Comparison of ENCODE assay signal across 8 mouse cellular contexts in genomic region chr17:70989991-70990390, GRCm38 (mm10). TPM values are rescaled to one million over a fixed set of nuclear protein-coding genes. Genes with fewer than 3 reads are reported as not detected.
DNase-seq lines count a peak whose midpoint lies in the region; ATAC-seq and TF ChIP-seq lines count a peak whose summit lies in the region.

No protein-coding gene starts in this region.

- WGBS in forebrain, embryonic 10.5 days: 1% methylated on average over 24 of the region's 24 CpGs
- 1% methylated on average over 24 of the region's 24 CpGs for WGBS in limb, embryonic 11.5 days
- under 1% methylated on average over 24 of the region's 24 CpGs for WGBS in midbrain, embryonic 13.5 days

- peaks cover 76% of the 10 kb centered on the region for H3K36me3 ChIP-seq in G1E (replicated peaks)
- peaks cover 71% of the 10 kb centered on the region for H3K36me3 ChIP-seq in forebrain, embryonic 10.5 days (replicated peaks)
- H3K36me3 ChIP-seq in limb, embryonic 11.5 days (ENCODE audit: control insufficient read depth, insufficient read depth, low read length): peaks cover 3% of the 10 kb centered on the region
- H3K36me3 ChIP-seq in midbrain, embryonic 13.5 days: peaks cover 26% of the 10 kb centered on the region

- H3K4me2 ChIP-seq in limb, embryonic 11.5 days (ENCODE audit: low read depth, severe bottlenecking): peak overlapping the region; percentile 88
- H3K4me2 ChIP-seq in midbrain, embryonic 13.5 days (replicated peaks): peak overlapping the region; percentile 78

- H3K27ac ChIP-seq in forebrain, embryonic 10.5 days: peak overlapping the region; percentile 98
- peak overlapping the region; percentile 94 for H3K27ac ChIP-seq in limb, embryonic 11.5 days (replicated peaks; ENCODE audit: low read depth, low read length)
- H3K27ac ChIP-seq in midbrain, embryonic 13.5 days: peak overlapping the region; percentile 96

- H3K9ac ChIP-seq in limb, embryonic 11.5 days (ENCODE audit: low read length): peak overlapping the region; percentile 88
- peak overlapping the region; percentile 98 for H3K9ac ChIP-seq in midbrain, embryonic 13.5 days (replicated peaks)

- peak; percentile 35; the same call in 1 of the 2 replicates for ATAC-seq in G1E (ENCODE audit: extremely low read depth, insufficient number of reproducible peaks, low FRiP score, poor library complexity, severe bottlenecking)
- ATAC-seq in limb, embryonic 11.5 days (ENCODE audit: insufficient number of reproducible peaks, low FRiP score, low TSS enrichment, low read depth): peak; percentile 50
- ATAC-seq in midbrain, embryonic 13.5 days: peak; percentile 84

- H3K4me3 ChIP-seq in G1E (ENCODE audit: low read depth, low read length): peak overlapping the region; percentile 97
- H3K4me3 ChIP-seq in forebrain, embryonic 10.5 days: peak overlapping the region; percentile 96
- peak overlapping the region; percentile 96 for H3K4me3 ChIP-seq in limb, embryonic 11.5 days (ENCODE audit: low read depth, low read length)
- peak overlapping the region; percentile 97 for H3K4me3 ChIP-seq in midbrain, embryonic 13.5 days (replicated peaks)

- peak; percentile 41 for DNase-seq in kidney, adult 11 months
- DNase-seq in kidney, postnatal 14 days: no peak
- DNase-seq in G1E (ENCODE audit: low spot score): peak; percentile 44
- DNase-seq in forebrain, embryonic 10.5 days (ENCODE audit: extremely low spot score, low spot score): no peak
- no peak for DNase-seq in limb, embryonic 11.5 days (ENCODE audit: low spot score)
- DNase-seq in retina, embryonic 14.5 days (ENCODE audit: low spot score): no peak
- DNase-seq in cerebellum, postnatal 14 days: no peak

- H3K27me3 ChIP-seq in G1E (ENCODE audit: insufficient read depth, low read length): no peaks in the 10 kb centered on the region
- H3K27me3 ChIP-seq in forebrain, embryonic 10.5 days (ENCODE audit: poor library complexity, severe bottlenecking): no peaks in the 10 kb centered on the region
- no peaks in the 10 kb centered on the region for H3K27me3 ChIP-seq in limb, embryonic 11.5 days (ENCODE audit: control insufficient read depth, insufficient read depth, low read length)
- H3K27me3 ChIP-seq in midbrain, embryonic 13.5 days: no peaks in the 10 kb centered on the region

- TF ChIP-seq CTCF in G1E (IDR thresholded peaks at IDR 0.05; ENCODE audit: low read depth, low read length): no peak

- no peaks in the 10 kb centered on the region for H3K9me3 ChIP-seq in G1E (replicated peaks)
- no peaks in the 10 kb centered on the region for H3K9me3 ChIP-seq in forebrain, embryonic 10.5 days
- no peaks in the 10 kb centered on the region for H3K9me3 ChIP-seq in limb, embryonic 11.5 days (ENCODE audit: control insufficient read depth, low read length)
- H3K9me3 ChIP-seq in midbrain, embryonic 13.5 days: no peaks in the 10 kb centered on the region

- peaks cover 39% of the 10 kb centered on the region for H3K4me1 ChIP-seq in G1E (ENCODE audit: insufficient read depth, low read depth, low read length)
- H3K4me1 ChIP-seq in forebrain, embryonic 10.5 days: peaks cover 59% of the 10 kb centered on the region
- peaks cover 6% of the 10 kb centered on the region; the same call in 1 of the 2 replicates for H3K4me1 ChIP-seq in limb, embryonic 11.5 days (ENCODE audit: control insufficient read depth, insufficient read depth, low read length)
- peaks cover 30% of the 10 kb centered on the region for H3K4me1 ChIP-seq in midbrain, embryonic 13.5 days (replicated peaks)

RNA-seq across cellular contexts. Expression of gene Myom1, which starts 12.4 kb away (rescaled TPM):
- total RNA-seq in G1E (2014; fragmentation: Nextera tagmentation): 1.2 and 1.6 TPM in 2 replicates
- total RNA-seq in G1E (2017): 0.71 and 1.0 TPM in 2 replicates
- polyA plus RNA-seq in G1E (2012): 0.11 and 0.25 TPM in 2 replicates
- polyA plus RNA-seq in forebrain, embryonic 10.5 days (2016; fragmentation: Nextera tagmentation; extraction: Ambion mirVana): 1.6 and 2.2 TPM in 2 replicates
- polyA plus RNA-seq in limb, embryonic 11.5 days (2014; fragmentation: Nextera tagmentation; extraction: Ambion mirVana): 4.5 and 4.7 TPM in 2 replicates
- 1.2 and 1.3 TPM in 2 replicates for polyA plus RNA-seq in midbrain, embryonic 13.5 days (2015; fragmentation: Nextera tagmentation; extraction: Ambion mirVana)

RNA-seq across cellular contexts. Expression of gene Myl12a, which starts 12.7 kb away (rescaled TPM):
- total RNA-seq in G1E (2014; fragmentation: Nextera tagmentation): 145 and 148 TPM in 2 replicates
- 222 and 225 TPM in 2 replicates for total RNA-seq in G1E (2017)
- 52.1 and 76.2 TPM in 2 replicates for polyA plus RNA-seq in G1E (2012)
- 408 and 417 TPM in 2 replicates for polyA plus RNA-seq in forebrain, embryonic 10.5 days (2016; fragmentation: Nextera tagmentation; extraction: Ambion mirVana)
- 576 and 577 TPM in 2 replicates for polyA plus RNA-seq in limb, embryonic 11.5 days (2014; fragmentation: Nextera tagmentation; extraction: Ambion mirVana)
- 141 and 154 TPM in 2 replicates for polyA plus RNA-seq in midbrain, embryonic 13.5 days (2015; fragmentation: Nextera tagmentation; extraction: Ambion mirVana)

Comparison
In these comparisons a context has a peak if more than half of its experiments do, and no peak if none do; other contexts are left out.
1. DNase-seq: peak in kidney, adult 11 months (single experiment) and G1E (single experiment); none in kidney, postnatal 14 days (single experiment), forebrain, embryonic 10.5 days (single experiment), limb, embryonic 11.5 days (single experiment), retina, embryonic 14.5 days (single experiment) and cerebellum, postnatal 14 days (0 of 2).
2. Peak in every context shown above with its lines, with median percentiles within 50 percentile points of each other: ATAC-seq, H3K4me3 ChIP-seq and H3K27ac ChIP-seq.